Mouse (Mus musculus): ENCODE measurements around the gene Tmem156. TPM values are rescaled to one million over a fixed set of nuclear protein-coding genes. Genes with fewer than 3 reads are reported as not detected.
"Not testable (repeated sequence)": the region's sequence is repeated elsewhere in the genome, so short reads cannot be mapped to it uniquely, and the experiment has no call there.

The Tmem156 gene
- polyA plus RNA-seq, 1 experiment from 2014 or later: 0.55 TPM

DNA sequence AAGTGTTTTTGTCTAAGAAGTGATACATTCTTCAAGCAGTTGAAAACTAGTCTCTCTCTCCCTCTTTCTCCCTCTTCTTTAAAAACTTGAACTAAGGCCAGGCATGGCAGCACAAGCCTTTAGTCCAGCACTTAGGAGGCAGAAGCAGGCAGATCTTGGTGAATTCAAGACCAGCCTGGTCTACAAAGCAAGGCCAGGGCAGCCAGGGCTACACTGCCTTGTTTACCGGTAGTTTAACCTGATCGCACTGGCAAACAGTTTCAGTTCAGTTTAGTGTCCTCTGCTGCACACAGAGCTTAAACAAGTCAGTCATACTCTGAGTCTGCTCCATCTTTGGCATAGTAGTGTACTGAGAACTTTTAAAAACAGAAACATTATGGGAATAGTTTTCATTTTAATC, 24.9 kb upstream of the Tmem156 start:
- H3K4me3 ChIP-seq (replicated peaks): no peak overlapping the region
- no peak overlapping the region for H3K27ac ChIP-seq
- ATAC-seq (ENCODE audit: low read depth) (no peak), DNase-seq (no peak)
- H3K4me2 ChIP-seq: no peak overlapping the region
- H3K27me3 ChIP-seq: no peaks in the 10 kb centered on the region
- no peak overlapping the region for H3K9ac ChIP-seq
- H3K4me1 ChIP-seq (replicated peaks): peaks cover 24% of the 10 kb centered on the region
- H3K9me3 ChIP-seq (replicated peaks): no peaks in the 10 kb centered on the region
- 83% methylated on average over 2 of the region's 2 CpGs for WGBS (ENCODE audit: insufficient replicate concordance)
- H3K36me3 ChIP-seq: peaks cover 4% of the 10 kb centered on the region; the same call in 1 of the 2 replicates

DNA sequence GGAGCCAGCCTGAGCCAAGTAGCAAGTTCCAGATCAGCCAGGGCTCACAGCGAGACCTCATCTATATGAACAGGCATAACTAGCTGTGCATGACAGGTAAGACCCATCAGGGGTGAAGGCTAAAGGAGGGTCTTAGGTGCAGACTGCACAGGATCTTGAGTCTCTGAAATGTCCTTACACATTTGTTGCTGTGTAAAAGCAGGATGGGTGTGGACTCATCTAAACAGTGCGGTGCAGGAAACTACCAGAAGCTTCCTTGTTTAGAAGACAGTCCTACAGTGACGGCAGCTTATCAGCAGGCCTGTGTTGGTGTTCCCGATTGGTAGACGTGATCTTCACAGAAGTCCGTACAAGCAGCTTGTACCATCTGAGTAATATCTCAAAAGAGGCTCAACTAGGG, 21.4 kb upstream of the Tmem156 start:
- Histone ChIP-seq H3K4me1 (replicated peaks) (peaks cover 25% of the 10 kb centered on the region), H3K9ac (no peak overlapping the region), H3K4me3 (replicated peaks) (no peak overlapping the region), H3K27me3 (no peaks in the 10 kb centered on the region), H3K36me3 (peaks cover 4% of the 10 kb centered on the region; the same call in 1 of the 2 replicates), H3K27ac (no peak overlapping the region), H3K4me2 (no peak overlapping the region), H3K9me3 (replicated peaks) (no peaks in the 10 kb centered on the region)
- no peak for DNase-seq
- 28% methylated on average over 6 of the region's 6 CpGs for WGBS (ENCODE audit: insufficient replicate concordance)
- peak; percentile 73 for ATAC-seq (ENCODE audit: low read depth)

- not testable (repeated sequence) for H3K36me3 ChIP-seq; H3K9me3 ChIP-seq (replicated peaks); H3K27me3 ChIP-seq; H3K27ac ChIP-seq; DNase-seq; H3K4me2 ChIP-seq; ATAC-seq (ENCODE audit: low read depth); H3K4me3 ChIP-seq (replicated peaks); H3K9ac ChIP-seq
- H3K4me1 ChIP-seq (replicated peaks): peaks cover 34% of the 10 kb centered on the region
- 10% methylated on average over 3 of the region's 3 CpGs for WGBS (ENCODE audit: insufficient replicate concordance)
Observed at GRCm38 (mm10) chr5:65112225-65112624, 20.3 kb upstream of the Tmem156 start.

- DNase-seq (no peak), ATAC-seq (ENCODE audit: low read depth) (peak; percentile 33; the same call in 1 of the 2 replicates)
- no peaks in the 10 kb centered on the region for H3K9me3 ChIP-seq (replicated peaks)
- H3K4me2 ChIP-seq: peak overlapping the region; percentile 89
- H3K27me3 ChIP-seq: no peaks in the 10 kb centered on the region
- H3K36me3 ChIP-seq: no peaks in the 10 kb centered on the region
- peaks cover 29% of the 10 kb centered on the region for H3K4me1 ChIP-seq (replicated peaks)
- peak overlapping the region; percentile 75 for H3K27ac ChIP-seq
- WGBS (ENCODE audit: insufficient replicate concordance): under 1% methylated on average over 42 of the region's 42 CpGs
- peak overlapping the region; percentile 76 for H3K4me3 ChIP-seq (replicated peaks)
- peak overlapping the region; percentile 82 for H3K9ac ChIP-seq
Observed at GRCm38 (mm10) chr5:65107773-65108432, 16.0 kb upstream of the Tmem156 start.

DNA sequence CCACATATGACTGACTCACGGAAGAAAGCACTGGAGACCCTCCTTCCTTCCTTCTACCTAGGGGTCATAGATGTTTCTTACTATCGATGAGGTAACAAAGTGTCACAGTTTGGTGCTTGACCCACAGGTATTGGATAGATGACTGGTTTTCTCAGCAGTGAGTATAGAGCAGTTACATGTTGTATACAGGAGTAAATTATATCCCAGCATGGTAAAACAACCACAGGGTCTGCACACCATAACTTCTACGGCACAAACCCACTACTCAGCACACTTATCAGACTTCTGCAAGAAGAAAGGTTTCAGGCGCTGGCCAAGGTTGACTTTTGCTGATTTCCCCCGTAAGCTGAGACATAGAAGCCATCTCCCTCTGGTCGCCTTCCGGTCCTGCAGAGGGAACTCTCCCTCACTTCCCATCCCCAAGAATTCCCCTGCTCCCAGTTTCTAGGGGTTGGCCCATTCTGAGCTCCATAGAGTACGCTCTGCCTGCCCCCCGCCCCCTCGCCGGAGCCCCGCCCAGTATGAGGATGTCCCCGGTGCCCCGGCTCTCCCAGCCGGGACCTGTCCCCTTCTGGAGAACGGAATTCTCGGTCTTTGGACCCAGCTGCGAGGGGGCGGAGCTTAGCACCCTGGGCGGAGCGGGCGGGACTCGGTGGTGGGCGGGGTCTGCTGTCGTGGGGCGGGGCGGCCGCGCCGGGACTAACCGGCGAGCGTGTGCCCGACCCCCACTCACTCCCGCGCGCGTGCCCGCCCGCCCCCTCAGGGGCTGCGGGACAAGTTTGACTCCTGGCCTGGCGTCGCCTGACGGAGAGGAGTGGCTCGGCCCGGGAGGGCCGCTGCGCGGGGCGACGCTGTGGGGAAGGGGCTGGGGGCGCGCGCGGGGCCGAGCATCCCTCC, 15.2 kb upstream of the Tmem156 start, which contains the start of gene Klhl5:
Klhl5 (plus strand) TSS at position 664 of the 897 bp plus-strand sequence.
- ATAC-seq (ENCODE audit: low read depth) (peak; percentile 90), DNase-seq (peak; percentile 66)
- Histone ChIP-seq H3K36me3 (no peaks in the 10 kb centered on the region), H3K4me2 (peak within 1 kb of the TSS; percentile 89), H3K4me3 (replicated peaks) (peak within 1 kb of the TSS; percentile 76), H3K27me3 (no peaks in the 10 kb centered on the region), H3K27ac (peak within 1 kb of the TSS; percentile 75), H3K9ac (peak within 1 kb of the TSS; percentile 82), H3K4me1 (replicated peaks) (peaks cover 29% of the 10 kb centered on the region), H3K9me3 (replicated peaks) (no peaks in the 10 kb centered on the region)
- 6% methylated on average over 44 of the region's 56 CpGs for WGBS (ENCODE audit: insufficient replicate concordance)

DNA sequence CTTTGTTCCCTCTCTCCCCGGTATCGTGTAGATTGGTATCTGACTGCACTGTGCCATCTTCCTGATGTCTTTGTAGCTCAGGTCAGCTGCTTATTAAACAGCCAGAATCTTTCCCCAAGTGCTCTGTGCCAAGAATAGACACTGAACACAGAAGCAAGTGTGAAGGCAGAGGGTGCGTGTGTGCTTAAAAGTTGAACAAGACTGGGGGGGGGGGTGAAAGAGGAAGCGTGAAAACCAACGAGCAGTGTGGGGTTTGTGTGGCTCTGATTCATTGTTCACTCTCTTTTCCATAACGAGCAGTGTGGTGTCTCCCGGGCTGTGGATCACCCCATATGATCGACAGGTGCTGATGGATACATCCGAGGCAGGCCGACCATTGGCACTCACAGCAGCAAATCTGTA, 10.7 kb upstream of the Tmem156 start:
- ATAC-seq (ENCODE audit: low read depth) (0 out of 2 replicates have a peak, but pooled peaks have one; percentile 21), DNase-seq (no peak)
- no peaks in the 10 kb centered on the region for H3K27me3 ChIP-seq
- H3K4me3 ChIP-seq (replicated peaks): no peak overlapping the region
- H3K9me3 ChIP-seq (replicated peaks): no peaks in the 10 kb centered on the region
- no peak overlapping the region for H3K4me2 ChIP-seq
- 37% methylated on average over 10 of the region's 10 CpGs for WGBS (ENCODE audit: insufficient replicate concordance)
- peaks cover 30% of the 10 kb centered on the region for H3K4me1 ChIP-seq (replicated peaks)
- H3K27ac ChIP-seq: no peak overlapping the region
- H3K9ac ChIP-seq: no peak overlapping the region
- H3K36me3 ChIP-seq: no peaks in the 10 kb centered on the region

DNA sequence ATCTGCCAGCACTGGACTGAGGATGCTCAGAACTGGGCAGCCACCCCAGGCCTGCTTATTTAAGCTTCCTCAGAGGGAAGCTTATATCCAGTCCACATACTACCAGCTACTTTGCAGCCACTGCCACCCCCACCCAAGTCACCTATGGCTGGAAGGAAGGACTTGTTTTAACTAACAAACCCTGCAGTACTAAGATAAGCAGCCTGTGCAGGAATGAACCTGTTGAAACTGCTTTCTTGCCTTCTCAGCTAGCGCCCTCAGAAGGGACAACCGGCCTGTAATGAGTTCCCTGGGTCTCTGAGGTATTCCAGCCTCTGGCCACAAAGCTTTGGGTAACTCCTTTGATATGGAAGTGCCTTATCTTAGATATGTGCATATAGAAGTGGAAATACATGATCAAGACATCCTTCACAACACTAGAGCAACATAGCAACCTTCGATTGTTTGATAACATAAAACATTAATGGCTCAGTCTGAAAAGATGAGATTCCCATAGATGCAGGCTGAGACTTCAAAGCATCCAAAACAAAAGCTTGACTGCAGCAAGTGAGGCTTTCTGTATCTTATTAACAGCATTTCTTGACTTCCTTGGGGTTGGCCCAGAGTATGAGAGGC, 10.2 kb upstream of the Tmem156 start:
- Histone ChIP-seq H3K27me3 (no peaks in the 10 kb centered on the region), H3K4me1 (replicated peaks) (peaks cover 25% of the 10 kb centered on the region), H3K36me3 (no peaks in the 10 kb centered on the region), H3K4me2 (0 out of 2 replicates have a peak overlapping the region, but pooled peaks have one; percentile 6), H3K9ac (no peak overlapping the region), H3K27ac (peak overlapping the region; percentile 9; the same call in 1 of the 2 replicates), H3K9me3 (replicated peaks) (no peaks in the 10 kb centered on the region), H3K4me3 (replicated peaks) (no peak overlapping the region)
- ATAC-seq (ENCODE audit: low read depth) (peak; percentile 73), DNase-seq (peak; percentile 31)
- 31% methylated on average over 3 of the region's 3 CpGs for WGBS (ENCODE audit: insufficient replicate concordance)

GRCm38 (mm10) chr5:65101621-65102020, 9.7 kb upstream of the Tmem156 start:
- Histone ChIP-seq H3K27ac (no peak overlapping the region), H3K9ac (no peak overlapping the region), H3K9me3 (replicated peaks) (no peaks in the 10 kb centered on the region), H3K27me3 (no peaks in the 10 kb centered on the region), H3K4me1 (replicated peaks) (peaks cover 21% of the 10 kb centered on the region), H3K36me3 (no peaks in the 10 kb centered on the region), H3K4me2 (0 out of 2 replicates have a peak overlapping the region, but pooled peaks have one; percentile 6), H3K4me3 (replicated peaks) (no peak overlapping the region)
- peak; percentile 46 for ATAC-seq (ENCODE audit: low read depth)
- no peak for DNase-seq
- WGBS (ENCODE audit: insufficient replicate concordance): 46% methylated on average over 6 of the region's 6 CpGs

DNA sequence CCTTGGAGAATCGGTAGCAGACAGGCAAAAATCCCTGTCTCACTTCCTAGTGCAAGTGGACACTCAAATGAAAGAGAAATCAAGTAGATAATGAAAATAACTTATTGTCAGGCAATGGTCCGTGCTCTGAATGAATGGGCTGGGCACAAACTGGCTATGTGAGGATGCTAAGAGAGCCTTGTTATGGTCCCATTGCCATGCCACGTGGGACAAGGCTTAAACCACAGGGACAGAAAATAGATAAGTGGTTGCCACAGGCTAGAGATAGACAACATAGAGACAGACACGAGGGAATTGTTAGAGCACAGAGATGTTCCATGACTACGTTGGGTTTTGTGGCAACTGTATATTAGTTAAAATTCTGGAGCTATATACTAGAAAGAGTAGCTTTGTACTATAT, 9.3 kb upstream of the Tmem156 start:
- DNase-seq: no peak
- Histone ChIP-seq H3K9ac (no peak overlapping the region), H3K27me3 (no peaks in the 10 kb centered on the region), H3K9me3 (replicated peaks) (no peaks in the 10 kb centered on the region), H3K4me2 (no peak overlapping the region), H3K27ac (no peak overlapping the region), H3K4me3 (replicated peaks) (no peak overlapping the region), H3K4me1 (replicated peaks) (peaks cover 20% of the 10 kb centered on the region), H3K36me3 (no peaks in the 10 kb centered on the region)
- WGBS (ENCODE audit: insufficient replicate concordance): 30% methylated on average over 5 of the region's 5 CpGs
- ATAC-seq (ENCODE audit: low read depth): no peak

DNA sequence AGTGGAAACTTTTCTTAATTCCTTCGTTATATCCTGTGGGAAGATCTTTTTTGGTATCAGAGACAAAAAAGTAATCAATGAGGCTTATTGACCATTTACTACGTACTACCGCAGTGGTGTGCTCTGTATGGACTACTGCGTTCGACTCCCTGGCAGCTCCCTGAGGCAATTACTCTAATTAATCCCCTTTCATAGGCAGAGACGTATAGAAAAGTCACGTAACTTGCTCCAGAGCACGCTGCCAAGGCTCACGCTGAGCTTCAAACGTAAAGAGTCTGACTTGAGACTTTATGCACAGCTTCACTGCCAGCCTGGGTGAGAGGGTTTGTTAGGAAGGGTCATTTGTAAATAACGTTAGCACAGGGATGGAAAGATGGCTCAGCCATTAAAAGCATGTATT, 8.1 kb upstream of the Tmem156 start:
- DNase-seq (no peak), ATAC-seq (ENCODE audit: low read depth) (no peak)
- no peaks in the 10 kb centered on the region for H3K27me3 ChIP-seq
- H3K4me3 ChIP-seq (replicated peaks): no peak overlapping the region
- H3K27ac ChIP-seq: no peak overlapping the region
- WGBS (ENCODE audit: insufficient replicate concordance): 78% methylated on average over 11 of the region's 11 CpGs
- H3K4me2 ChIP-seq: no peak overlapping the region
- H3K36me3 ChIP-seq: no peaks in the 10 kb centered on the region
- no peak overlapping the region for H3K9ac ChIP-seq
- H3K9me3 ChIP-seq (replicated peaks): no peaks in the 10 kb centered on the region
- peaks cover 23% of the 10 kb centered on the region for H3K4me1 ChIP-seq (replicated peaks)

DNA sequence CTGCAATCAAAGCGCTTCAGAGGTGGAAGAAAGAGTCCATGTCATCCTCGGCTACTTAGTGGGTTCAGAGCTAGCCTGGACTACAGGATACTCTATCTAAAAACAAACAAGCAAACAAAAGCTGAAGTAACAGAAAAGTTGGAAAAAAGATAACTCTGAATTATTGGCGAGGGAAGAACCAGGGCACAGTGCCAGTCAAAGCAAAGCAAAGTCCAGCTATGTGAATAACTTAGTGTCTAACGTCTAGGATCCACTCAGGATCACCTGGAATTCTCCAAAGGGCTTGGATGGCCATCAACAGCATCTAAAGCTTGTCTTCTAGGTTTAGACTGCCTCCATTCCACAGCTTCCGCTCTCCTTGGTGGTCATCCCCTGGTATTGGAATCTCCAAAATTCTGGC, 5.5 kb upstream of the Tmem156 start:
- 67% methylated on average over 5 of the region's 5 CpGs for WGBS (ENCODE audit: insufficient replicate concordance)
- H3K27ac ChIP-seq: no peak overlapping the region
- H3K4me1 ChIP-seq (replicated peaks): peaks cover 19% of the 10 kb centered on the region
- no peaks in the 10 kb centered on the region for H3K27me3 ChIP-seq
- ATAC-seq (ENCODE audit: low read depth) (no peak), DNase-seq (no peak)
- no peak overlapping the region for H3K9ac ChIP-seq
- no peaks in the 10 kb centered on the region for H3K9me3 ChIP-seq (replicated peaks)
- no peak overlapping the region for H3K4me3 ChIP-seq (replicated peaks)
- no peak overlapping the region for H3K4me2 ChIP-seq
- H3K36me3 ChIP-seq: no peaks in the 10 kb centered on the region
